In the genomic region with DNA sequence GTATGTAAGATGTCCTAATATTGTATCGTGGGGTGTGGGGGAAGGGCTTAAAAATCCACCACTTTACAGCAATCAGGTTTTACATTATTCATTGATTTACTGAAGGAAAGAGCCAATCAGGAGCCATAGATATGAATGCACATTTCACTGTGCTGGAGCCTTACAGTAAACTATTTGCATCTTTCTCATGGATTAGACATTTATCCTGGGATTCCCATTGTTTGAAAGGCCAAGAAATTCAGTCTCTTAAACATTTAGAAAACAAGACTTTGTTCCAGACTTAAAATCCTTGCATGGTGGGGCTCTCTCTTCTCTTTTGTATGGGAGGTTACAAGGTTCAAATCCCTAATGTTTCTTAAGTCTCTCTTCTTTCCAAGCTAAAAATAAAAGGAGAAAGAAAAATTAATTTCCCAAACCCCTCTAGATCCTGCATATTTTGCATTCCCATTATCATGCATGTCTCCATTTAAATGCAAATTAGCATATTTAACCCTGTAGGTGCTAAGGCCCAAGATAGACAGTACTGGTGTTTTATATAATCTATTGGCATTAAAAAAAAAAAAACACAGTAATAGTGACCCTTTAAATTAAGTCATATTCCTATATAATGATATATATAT, we compare ENCODE assay signal across 9 mouse cellular contexts.
A peak's percentile ranks its signal among the peaks of the same experiment; 100 is the strongest.
DNase-seq lines count a peak whose midpoint lies in the region; ATAC-seq and TF ChIP-seq lines count a peak whose summit lies in the region.
"Had no signal": no experiment of that assay in that cellular context is flagged by ENCODE, and none has a peak within 500 bp of the region (broad histone marks: within the 10 kb centered on the region; RNA-seq: fewer than 3 reads in every experiment).

No protein-coding gene starts in this region.

- no peaks in the 10 kb centered on the region for H3K27me3 ChIP-seq in neural tube, embryonic 11.5 days (ENCODE audit: control insufficient read depth, insufficient read depth, low read length)
- peaks cover 76% of the 10 kb centered on the region for H3K27me3 ChIP-seq in limb, embryonic 12.5 days

- intact Hi-C loops in gastrocnemius, adult 2 months (cut with DNase I) = no loop called here

- H3K9ac ChIP-seq in neural tube, embryonic 11.5 days (ENCODE audit: low read length) = peak overlapping the region; percentile 90
- H3K9ac ChIP-seq in limb, embryonic 12.5 days (replicated peaks) = no peak overlapping the region

- peak overlapping the region; percentile 46 for H3K4me3 ChIP-seq in gastrocnemius, adult 2 months
- H3K4me3 ChIP-seq in neural tube, embryonic 11.5 days (ENCODE audit: low read depth, low read length) = peak overlapping the region; percentile 61
- peak overlapping the region; percentile 6; the same call in 1 of the 2 replicates for H3K4me3 ChIP-seq in limb, embryonic 12.5 days (replicated peaks)

- no peak overlapping the region for H3K27ac ChIP-seq in gastrocnemius, adult 2 months
- peak overlapping the region; percentile 100 for H3K27ac ChIP-seq in neural tube, embryonic 11.5 days (ENCODE audit: low read depth, low read length)
- no peak overlapping the region for H3K27ac ChIP-seq in limb, embryonic 12.5 days

- WGBS in neural tube, embryonic 11.5 days = 3% methylated on average over 1 of the region's 1 CpGs
- WGBS in limb, embryonic 12.5 days = 0% methylated on average over 1 of the region's 1 CpGs

- no peak for ATAC-seq in neural tube, embryonic 11.5 days (ENCODE audit: insufficient read depth, low FRiP score, low TSS enrichment)
- ATAC-seq in limb, embryonic 12.5 days (ENCODE audit: insufficient number of reproducible peaks, insufficient read depth, low FRiP score, low TSS enrichment, low read depth) = no peak

- DNase-seq in gastrocnemius, adult 2 months = no peak
- DNase-seq in gastrocnemius, adult 8-10 months (ENCODE audit: low spot score in 2 of 2) = no peak
- peak; percentile 22 for DNase-seq in neural tube, embryonic 11.5 days (ENCODE audit: low spot score)
- DNase-seq in neural tube, embryonic 10.5 days (ENCODE audit: extremely low spot score, low spot score) = no peak
- DNase-seq in ovary, postnatal 10 days (ENCODE audit: low spot score) = no peak
- no peak for DNase-seq in thymus, adult 18-20 months
- DNase-seq in gastrocnemius, postnatal 4 days (ENCODE audit: low spot score in 2 of 2) = no peak
- DNase-seq: kidney, postnatal 14 days had no signal

- H3K9me3 ChIP-seq in neural tube, embryonic 11.5 days (ENCODE audit: control insufficient read depth, low read length) = no peaks in the 10 kb centered on the region
- H3K9me3 ChIP-seq in limb, embryonic 12.5 days = no peaks in the 10 kb centered on the region

- TF ChIP-seq CTCF in gastrocnemius, adult 2 months (IDR thresholded peaks at IDR 0.05) = no peak

- peak overlapping the region; percentile 60 for H3K4me2 ChIP-seq in neural tube, embryonic 11.5 days (ENCODE audit: low read depth)
- peak overlapping the region; percentile 29 for H3K4me2 ChIP-seq in limb, embryonic 12.5 days

- H3K4me1 ChIP-seq in neural tube, embryonic 11.5 days (ENCODE audit: control insufficient read depth, insufficient read depth, low read length) = no peaks in the 10 kb centered on the region
- H3K4me1 ChIP-seq in limb, embryonic 12.5 days (replicated peaks) = peaks cover 10% of the 10 kb centered on the region; the same call in 1 of the 2 replicates

- H3K36me3 ChIP-seq in neural tube, embryonic 11.5 days (ENCODE audit: control insufficient read depth, insufficient read depth, low read length) = no peaks in the 10 kb centered on the region
- H3K36me3 ChIP-seq in limb, embryonic 12.5 days = no peaks in the 10 kb centered on the region

Comparison
In these comparisons a context has a peak if more than half of its experiments do, and no peak if none do; other contexts are left out.
1. H3K4me3 ChIP-seq: peak in every context shown above with its lines; median percentile 61 in neural tube, embryonic 11.5 days; 46 in gastrocnemius, adult 2 months; 6 in limb, embryonic 12.5 days.